Mouse (Mus musculus) natural killer cell, adult 2 months (primary cell): Measurements from ENCODE around the gene Itpkc.
A peak's percentile ranks its signal among the peaks of the same experiment; 100 is the strongest.

Source experiments
- DNase-seq, 2 experiments: peaks; one replicate each; pipeline ENCODE4 v3.0.0; 2022; ENCODE audit warnings: low spot score in 2 of 2

Itpkc gene

GRCm38 (mm10) chr7:27193731-27194130 lies 34.7 kb downstream of the Itpkc start:
- DNase-seq: no peak

- DNase-seq: no peak
Measured at GRCm38 (mm10) chr7:27192434-27192833, 36.0 kb downstream of the Itpkc start.

GRCm38 (mm10) chr7:27189271-27189931 lies 39.1 kb downstream of the Itpkc start:
- DNase-seq: no peak

DNA sequence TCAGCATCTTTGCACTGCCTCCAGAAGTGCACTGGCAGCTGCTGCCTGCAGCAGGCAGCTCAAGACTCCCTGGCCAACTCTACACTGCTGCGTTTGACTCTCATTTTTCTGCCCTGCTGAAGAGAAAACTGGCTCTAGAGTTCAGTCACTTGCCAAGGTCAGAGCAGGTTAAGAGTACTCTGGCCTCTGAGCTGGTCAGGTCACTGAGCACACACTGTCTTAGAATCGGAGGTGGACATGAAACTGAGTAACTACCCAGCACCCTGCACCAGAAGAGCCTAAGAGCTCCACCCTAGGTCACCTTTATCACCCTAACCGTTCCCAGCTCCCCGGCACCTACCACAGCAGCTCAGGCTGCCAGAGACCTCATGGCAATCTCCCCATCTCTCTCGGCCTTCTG lies 42.5 kb downstream of the Itpkc start:
- no peak for DNase-seq

- peak in 1 of 2 experiments; percentile 41 for DNase-seq
Measured at GRCm38 (mm10) chr7:27184964-27185363, 43.5 kb downstream of the Itpkc start.

GRCm38 (mm10) chr7:27182498-27182897 lies 46.0 kb downstream of the Itpkc start:
- DNase-seq: no peak

- no peak for DNase-seq
Measured at GRCm38 (mm10) chr7:27180837-27181695, 47.4 kb downstream of the Itpkc start, which contains the start of the genes Gm21983 and Mia. Gene Gm21983 (minus strand): TSS chr7:27181086. Gene Mia (minus strand): TSS chr7:27181157.

DNA sequence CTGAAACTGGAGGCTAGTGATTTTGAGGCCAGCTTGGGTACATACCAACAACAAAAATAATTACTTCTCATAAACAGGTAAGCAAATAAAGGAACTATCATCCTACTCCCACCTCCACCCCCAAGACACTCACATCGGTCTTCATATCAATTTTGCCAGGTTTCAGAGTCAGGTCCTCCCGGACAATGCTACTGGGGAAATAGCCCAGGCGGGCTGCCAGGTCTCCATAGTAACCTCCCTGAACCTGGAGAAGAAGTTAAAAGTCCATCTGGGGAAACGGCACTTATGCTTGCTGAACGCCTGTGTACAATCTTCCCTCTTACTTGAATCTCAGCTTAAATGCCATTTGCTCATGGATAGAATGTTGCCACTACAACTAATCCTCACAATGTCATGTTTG lies 48.4 kb downstream of the Itpkc start:
- DNase-seq: no peak

DNA sequence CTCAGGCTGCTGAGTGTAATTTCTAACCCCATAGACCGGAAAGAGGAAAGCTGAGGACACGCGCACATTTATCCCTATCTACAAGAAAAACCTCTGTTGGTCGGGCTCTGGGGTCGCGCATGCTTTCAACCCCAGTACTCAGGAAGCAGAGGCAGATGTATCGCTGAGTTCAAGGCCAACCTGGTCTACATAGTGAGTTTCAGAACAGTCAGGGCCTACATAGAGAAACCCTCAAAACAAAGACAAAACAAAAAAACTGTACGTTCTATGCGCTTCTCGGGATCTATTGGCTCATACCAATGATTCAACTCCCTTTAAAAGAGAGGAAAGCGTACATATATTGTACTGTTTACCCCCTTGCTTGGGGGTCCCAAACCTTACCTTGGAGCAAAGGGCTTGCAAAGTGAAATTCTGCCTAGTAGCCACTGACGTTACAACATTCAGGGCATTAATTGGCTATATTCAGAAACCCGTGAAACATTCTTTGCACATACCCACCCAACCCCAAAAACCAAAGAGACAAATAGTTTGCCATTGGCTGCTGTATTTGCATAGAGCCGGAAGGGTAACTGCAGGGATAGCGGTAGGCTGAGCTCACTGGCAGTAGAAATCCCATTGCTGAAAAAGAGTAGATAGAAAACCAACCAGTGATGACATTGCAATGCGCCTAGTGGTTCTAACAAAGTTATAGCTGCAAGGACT lies 49.1 kb downstream of the Itpkc start:
- DNase-seq: no peak

GRCm38 (mm10) chr7:27178324-27179216 lies 49.9 kb downstream of the Itpkc start, which contains the start of gene Rab4b:
Gene Rab4b (minus strand): TSS chr7:27178896.
- peak; percentile 99 for DNase-seq

- no peak for DNase-seq
Measured at GRCm38 (mm10) chr7:27177942-27178323, 50.5 kb downstream of the Itpkc start.

- DNase-seq: no peak
Measured at GRCm38 (mm10) chr7:27174896-27175295, 53.6 kb downstream of the Itpkc start.

- no peak for DNase-seq
Measured at GRCm38 (mm10) chr7:27174496-27174895, 54.0 kb downstream of the Itpkc start.

GRCm38 (mm10) chr7:27170981-27171380 lies 57.5 kb downstream of the Itpkc start:
- DNase-seq: no peak

DNA sequence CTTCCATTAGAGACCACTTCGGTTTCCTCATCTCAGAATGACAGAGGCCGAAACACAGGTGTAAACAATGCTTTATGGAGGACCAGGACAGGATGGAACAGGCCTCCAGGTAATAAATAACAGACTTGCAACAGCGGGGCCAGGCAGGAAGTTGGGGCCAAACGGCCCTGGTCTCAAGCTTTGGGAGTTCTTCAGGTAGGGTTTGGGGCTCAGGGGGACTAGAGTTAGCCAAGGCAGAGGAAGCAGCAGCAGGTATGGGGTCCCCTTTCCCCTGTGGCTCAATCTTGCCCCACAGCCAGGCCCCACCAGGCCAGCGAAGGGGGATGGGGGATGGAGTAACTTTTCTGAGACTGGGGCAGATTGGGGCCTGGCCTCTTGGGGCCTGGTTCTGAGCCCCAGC lies 60.1 kb downstream of the Itpkc start:
- no peak for DNase-seq

DNA sequence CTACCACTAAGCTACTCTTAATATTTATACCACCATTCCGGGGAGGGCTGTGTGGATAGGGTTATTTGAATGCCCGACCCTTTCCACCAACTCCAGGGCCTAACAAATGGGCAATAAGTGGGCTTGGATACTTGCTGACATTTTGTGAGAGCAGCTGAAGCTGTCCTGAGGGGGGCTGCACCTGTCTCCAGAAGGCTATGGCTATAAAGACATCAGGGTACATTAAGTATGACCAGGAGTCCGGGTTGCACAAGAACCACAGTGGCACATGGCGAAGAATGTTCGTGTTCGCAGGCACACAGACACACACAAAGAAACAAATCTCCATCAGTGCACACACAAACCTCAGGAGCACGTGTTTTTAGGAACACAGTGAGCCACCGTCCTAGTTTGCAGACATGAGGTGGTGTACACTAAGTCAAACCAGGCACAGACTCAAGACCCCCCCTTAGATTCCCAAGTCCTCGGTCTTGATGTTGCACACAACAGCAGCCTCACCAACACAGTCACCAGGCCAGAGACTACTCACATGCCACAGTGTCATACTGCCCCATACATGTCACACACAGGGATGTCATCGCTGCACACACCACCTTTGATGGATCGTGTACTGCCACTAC lies 60.9 kb downstream of the Itpkc start:
- no peak for DNase-seq

- DNase-seq: peak; percentile 93 to 96
Measured at GRCm38 (mm10) chr7:27166614-27167474, 61.6 kb downstream of the Itpkc start, which contains the start of gene Egln2. Gene Egln2 (minus strand): TSS chr7:27166802.

DNA sequence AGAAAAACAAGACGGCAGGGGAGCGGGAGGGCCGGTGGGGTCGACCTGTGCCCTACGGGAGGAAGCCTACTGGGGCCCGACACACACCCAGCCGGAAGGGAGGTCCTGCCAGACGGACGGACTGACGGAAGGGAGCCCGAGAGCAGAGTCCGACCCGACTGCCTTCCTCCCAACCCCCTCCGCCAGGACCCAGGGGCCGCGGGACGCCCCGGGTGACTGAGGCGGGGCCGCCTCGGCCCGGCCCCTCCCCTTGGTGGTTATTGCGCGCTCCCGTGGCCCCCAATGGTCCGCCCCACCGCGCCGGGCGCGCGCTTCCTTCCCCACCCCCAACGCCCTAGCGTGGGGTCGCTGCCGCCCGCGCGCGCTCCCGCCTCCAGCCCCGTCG lies 62.2 kb downstream of the Itpkc start:
- DNase-seq: peak; percentile 80 to 84

DNA sequence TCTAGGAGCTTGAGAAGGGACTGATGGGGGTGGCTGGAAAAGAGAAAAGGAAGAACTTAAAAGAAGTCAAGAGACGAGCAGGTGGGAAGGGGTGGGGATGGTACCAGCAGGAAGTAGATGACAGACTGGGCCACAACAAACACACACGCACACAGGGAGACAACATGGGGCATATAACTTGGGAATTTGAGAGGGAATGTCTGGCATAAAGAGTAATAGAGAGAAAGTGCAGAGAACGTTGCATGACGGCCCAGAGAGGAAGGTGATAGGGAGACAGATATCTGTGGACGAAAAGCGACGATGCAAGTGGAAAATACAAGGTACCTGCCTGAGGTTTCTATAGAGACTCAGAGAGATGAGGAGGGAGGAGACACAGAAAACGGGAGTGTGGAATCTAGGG lies 62.8 kb downstream of the Itpkc start:
- no peak for DNase-seq
